Mouse (Mus musculus) mouse embryonic stem cell (cell line): ENCODE data around the gene Kdm8.

Experiments
- in situ Hi-C, 2 experiments: fragments of 300-500 bp; cut with MboI; formaldehyde crosslinking; loops; 1 replicate in 1 of 2; 3 replicates in 1 of 2; pipeline ENCODE4 v1.14.3; 2019 to 2020; ENCODE audit warnings: low sequenced_read_pairs in 2 of 2, low pct_unique_long_range_greater_than_20kb in 1 of 2, mixed read lengths in 1 of 2; ENCODE audit not compliant: unreplicated experiment in 1 of 2

The Kdm8 gene

DNA sequence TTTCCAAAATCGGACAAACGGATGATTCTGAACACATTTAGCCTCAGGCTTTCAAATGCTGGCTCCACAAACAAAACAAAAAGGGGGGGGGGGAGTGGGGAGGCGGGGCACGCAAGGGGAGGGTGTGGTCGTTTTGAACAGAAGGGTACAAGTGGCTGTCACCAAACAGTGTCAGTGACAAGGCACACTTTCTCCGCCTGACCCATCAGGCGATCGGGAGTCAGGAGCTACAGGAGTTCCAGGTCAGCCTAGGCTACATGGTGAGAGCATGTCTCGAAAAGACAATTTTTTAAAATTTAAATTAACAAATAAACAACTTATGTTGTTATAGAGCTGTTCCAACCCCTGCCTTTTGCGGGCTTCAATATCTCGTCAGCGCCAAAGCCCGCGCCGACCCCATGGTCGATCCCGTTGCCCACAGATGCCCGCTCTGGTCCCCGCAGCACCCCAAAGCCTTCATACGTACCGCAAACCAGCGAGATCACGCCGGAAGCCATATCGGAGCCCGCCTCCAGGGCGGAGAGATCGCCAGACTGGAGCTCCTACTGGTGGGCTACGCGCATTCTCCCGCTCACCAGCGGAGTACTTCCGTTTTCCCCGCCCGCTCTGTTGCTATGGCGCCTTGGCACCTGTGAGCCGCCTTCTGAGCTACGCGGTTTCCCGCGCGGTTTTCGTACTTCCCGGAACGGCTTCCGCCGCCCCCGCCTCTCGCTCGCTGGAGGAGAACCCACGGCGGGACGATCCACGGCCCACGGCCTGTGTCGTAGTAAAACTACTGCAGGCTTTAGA, 46.7 kb downstream of the Kdm8 start, which contains the start of gene Nsmce1:
Gene Nsmce1 (minus strand): TSS at position 650 of the 789 bp plus-strand sequence.
- in situ Hi-C loops, result no loop called here

DNA sequence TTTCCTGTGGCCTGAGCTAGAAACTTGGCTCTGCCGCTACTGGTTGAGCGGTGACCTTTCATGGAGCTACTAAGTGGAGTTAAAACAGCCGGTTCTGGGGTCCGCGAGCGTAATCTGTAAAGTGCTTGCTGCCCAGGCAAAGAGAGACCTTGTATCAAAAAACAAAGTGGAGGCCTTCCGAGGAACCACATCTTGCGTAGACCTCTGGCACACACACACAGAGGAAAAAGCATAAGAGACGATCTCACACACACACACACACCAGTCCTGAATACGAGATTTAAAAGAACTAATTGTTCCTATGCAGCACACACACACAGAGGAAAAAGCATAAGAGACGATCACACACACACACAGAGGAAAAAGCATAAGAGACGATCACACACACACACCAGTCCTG, 47.3 kb downstream of the Kdm8 start:
- in situ Hi-C loops, result no loop called here

DNA sequence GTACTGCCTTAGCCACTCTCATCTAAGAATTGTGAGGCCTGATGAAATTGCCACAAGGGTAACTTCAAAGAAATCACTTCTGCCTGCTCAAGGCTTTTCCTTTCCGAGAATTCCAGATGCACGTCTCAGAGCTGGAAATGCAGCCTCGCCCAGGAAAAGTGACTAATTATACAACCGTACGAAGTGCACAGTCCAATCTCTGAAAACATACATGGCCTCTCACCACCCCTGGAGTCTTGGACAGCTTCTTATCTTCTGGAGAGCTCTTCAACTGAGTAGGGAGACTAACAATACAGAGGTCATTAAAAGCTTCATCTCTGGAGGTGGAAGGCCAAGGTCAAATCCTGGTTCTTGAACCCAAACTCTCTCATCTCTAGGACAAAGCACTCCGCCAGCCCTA, 48.1 kb downstream of the Kdm8 start:
- in situ Hi-C loops, result no loop called here

DNA sequence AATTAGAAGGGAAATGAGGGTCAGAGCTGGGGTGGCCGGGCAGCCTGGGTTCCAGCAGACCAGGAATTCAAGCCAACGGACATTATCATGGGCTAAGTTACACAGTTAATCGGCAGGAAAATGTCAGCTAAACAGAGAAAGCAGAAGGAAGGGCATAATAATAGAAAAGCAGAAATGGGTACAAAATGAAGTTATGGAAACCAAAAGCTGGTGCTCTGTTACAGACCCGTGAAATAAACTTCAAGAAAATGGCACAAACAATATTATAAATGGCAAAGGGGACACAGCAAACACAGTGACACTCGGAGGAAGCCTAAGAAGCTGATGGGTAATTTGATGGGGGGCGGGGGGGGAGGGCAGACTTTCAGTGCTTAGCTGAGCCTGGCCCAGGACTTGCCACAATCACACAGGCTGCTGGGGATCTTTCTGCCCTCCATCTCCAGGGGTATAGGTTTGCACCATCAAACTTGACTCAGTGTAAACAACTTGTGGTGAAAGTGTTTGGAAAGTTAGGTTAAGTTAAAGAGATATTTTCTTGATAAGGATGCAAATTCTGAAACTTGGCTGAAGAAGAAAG, 51.5 kb downstream of the Kdm8 start:
- in situ Hi-C loops, result no loop called here

DNA sequence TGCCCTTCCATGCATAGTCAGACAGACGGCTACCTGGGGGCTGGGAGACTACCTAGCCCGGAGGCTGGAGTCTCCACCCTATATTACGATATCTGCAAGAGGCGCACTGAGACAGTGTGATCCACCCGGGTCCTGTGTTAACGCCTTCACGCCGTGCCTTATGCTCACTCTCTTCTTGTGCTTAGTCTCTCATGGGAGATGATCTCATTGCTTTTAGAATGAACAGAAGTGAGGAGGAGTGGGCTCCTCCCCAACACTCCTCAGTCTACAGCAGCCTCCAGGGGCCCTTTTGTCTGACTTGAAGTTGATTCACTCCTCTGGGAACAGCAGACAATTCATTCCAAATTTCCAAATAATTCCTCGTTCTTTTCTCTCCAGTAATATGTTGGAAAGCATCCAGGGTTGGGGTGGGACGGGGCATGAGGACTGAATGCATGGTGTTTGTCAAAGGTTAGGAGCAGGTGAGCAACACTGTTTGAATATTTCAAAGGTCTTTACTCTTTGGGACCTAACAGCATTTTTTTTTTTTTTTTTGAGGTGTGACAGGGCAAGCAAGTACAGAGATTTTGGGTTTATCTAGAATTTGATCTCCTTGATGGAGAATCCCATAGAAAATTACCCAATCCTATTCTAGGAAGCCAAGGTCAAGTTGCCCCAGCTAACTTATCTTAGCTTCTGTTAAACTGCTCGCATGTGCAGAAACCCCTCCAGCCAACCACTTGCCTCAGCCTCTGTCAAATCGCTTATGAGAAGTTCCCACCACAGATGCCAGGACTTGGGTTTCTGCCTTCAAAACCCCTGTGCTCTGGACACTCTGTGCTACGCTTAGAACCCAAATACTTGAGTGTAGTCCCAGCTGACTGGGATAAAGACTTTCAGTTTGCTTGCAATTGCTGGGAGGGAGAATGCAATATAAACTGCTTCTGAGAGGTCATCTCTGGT, 55.7 kb downstream of the Kdm8 start:
- in situ Hi-C loops, result no loop called here

DNA sequence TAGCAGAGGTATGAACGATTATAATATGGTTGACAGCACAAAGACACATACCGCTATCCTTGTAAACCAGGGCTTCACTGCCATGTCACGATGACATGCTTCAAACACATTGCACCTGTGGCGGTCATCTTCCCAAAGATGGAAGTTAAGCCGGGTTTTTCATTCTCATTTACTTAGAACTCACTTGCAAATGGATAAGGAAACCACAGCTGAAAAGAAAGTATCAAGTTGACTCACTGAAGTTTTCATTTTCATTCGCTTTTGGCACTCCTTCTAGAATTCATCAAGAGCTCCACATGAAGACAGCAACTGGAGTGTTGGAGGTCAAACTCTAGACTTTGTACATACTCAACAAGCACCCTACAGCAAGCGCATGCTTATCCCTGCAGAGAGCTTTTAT, 56.4 kb downstream of the Kdm8 start:
- in situ Hi-C loops, result no loop called here

DNA sequence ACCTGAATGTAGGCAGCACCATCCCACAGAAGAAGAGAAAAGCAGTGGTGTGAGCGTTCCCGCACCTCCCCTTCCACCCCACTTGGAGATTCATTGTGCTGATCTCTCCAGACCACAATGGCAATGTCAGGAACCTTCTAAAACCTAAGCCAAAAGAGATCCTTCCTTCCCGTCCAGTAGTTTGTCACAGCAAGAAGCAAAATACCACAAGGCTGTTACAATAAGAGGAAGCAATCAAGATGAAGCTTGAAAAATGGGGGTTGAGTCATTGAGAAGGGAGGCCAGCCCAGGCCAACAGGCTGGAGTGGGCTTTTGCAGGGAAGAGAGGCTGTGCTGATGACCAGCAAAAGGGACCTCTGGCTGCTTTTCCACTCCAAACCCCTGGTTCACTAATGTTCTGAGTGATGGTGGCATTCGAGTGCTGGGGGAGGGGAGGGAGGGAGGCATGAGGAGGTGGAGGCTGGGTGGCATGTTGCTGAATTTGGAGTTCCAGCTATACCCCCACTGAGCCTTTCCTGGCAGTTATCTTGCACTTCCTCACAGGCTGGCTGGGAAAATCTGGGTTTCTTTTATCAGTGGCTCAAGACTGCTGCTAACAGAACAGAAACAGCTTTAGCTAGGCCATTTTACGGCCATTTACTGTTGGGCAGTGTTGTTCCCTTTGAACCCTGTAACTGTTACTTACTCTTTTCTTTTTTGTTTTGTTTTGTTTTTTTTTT, 59.1 kb downstream of the Kdm8 start:
- in situ Hi-C loops, result no loop called here

DNA sequence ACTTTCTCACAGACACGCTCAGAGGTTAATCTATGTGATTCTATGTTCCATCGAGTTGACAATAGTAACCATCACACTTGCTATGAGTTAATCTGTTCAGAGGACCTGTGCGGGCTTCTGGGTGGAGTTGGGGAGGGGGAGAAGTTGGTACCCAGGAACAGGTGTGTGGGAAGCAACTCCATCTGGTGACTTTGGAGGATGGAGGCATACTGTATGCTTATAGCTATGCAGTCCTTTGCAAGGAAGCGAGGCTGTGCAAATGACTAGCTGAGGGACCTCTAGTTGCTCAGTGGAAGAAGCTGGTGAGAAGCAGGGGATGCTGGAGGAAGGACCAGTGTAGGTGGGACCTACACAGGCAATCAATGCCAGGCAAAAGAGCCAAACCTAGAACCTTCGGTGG, 60.1 kb downstream of the Kdm8 start:
- in situ Hi-C loops, result no loop called here

DNA sequence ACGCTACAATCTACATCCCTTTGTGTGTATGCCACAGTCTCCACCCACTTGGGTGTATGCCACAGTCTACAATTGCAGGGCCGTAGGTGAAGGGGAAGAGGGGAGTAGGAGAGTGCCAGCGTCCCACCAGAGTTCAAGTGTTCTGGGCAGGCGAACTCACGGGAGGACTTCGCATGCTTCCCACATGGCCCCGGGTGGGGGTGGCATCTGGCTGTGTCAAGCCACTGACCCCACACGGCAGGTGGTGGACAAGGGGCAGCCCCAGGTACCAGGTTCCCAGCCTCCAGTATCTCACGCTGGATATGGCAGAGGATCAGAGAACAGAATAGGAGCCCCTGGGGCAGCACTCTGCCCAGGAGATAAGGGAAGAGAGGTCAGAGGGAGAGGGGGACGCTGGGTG, 61.1 kb downstream of the Kdm8 start:
- in situ Hi-C loops, result no loop called here

DNA sequence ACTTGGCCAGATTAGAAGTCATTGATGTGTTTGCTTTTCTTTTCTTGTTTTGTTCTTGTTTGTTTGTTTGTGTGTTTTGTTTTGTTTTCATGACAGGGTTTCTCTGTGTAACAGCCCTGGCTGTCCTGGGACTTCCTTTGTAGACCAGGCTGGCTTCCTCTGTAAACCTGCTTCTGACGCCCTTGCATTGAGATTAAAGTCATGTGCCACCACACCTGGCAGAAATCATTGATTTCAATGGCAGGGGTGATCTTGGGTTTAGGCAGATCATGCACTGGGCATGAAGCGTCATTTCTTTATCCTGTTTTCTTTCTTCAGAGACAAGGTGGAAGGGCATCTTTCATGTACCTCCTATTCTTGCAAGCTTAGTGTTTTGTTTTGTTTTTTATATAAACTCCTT, 62.8 kb downstream of the Kdm8 start:
- in situ Hi-C loops, result no loop called here

DNA sequence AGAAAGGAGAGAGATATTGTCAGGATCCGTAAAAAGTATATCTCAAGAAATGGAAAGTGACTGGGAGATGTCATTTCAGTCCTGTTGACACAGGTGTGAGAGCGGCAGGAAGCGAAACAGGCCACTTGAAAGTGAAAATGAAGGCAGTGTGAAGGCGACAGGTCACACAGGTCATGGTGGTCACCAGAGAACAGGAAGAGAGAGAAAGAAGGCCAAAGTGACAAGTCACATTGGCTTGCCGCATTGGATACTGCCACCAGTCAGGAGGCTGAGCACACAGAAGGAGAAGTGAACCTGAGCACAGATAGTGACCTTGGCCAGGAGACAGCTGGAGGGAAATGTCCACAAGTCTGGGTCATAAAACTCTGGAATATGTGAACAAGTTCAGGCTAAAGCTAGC, 67.0 kb downstream of the Kdm8 start:
- in situ Hi-C loops, result no loop called here

DNA sequence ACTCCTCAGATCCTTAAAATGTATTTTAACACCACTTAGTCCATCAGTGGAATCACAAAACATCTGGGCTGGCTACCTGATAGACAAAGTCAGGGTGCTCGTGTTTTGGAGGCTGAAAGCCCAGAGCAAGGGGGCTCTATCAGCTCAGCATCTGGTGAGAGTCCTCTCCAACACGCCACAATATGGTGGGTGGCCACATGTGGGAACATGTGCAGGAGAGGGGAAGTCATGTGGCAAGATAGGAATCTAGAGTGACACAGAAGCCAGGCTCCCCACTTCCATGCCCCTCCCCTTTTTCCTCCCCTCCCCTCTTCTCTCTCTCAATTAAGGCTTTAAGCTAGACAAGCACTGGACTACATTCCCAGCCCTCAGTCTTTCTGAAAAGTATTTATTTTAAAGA, 67.4 kb downstream of the Kdm8 start:
- in situ Hi-C loops, result no loop called here
